Mouse (Mus musculus): ENCODE data around the gene Eral1.

DNA sequence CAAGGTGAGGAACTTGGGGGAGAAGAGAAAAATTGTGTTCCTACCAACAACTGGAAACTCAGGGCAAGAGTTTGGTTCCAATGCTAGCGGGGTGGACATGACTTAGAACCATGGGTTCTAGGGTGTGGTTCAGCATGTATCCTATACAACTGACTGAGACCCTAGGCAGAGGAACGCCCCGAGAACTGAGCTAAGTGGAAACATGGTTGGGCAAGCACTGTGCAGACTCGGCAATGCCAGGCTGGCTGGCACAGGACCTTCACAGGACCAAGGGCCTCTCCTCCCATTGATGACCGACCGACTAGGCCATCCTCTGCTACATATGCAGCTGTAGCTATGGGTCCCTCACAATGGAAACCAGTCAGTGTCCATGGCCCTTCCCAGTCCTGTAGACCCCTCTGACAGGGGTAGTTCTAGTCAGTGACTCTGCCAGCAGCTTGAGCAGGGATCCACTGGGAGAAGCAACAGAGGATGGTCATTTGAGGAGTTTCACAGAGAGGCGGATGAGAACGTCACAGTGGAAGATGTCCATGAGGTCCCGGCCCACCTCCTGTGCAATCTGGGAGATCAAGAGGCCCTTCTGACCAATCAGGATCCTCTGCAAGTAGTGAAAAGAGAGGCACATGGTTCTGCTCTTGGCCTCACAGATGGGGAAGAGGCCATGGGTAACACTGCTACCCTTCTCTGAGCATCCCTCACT lies 6.5 kb downstream of the Eral1 start:
- TF ChIP-seq POLR2A (IDR thresholded peaks at IDR 0.05; ENCODE audit: low read depth, low read length) (no peak), CTCF (IDR thresholded peaks at IDR 0.05; ENCODE audit: borderline replicate concordance, insufficient read depth, low read length) (no peak)

Measured in embryonic fibroblast, embryonic 13.5 days (primary cell).